Mouse (Mus musculus) embryo, embryonic 11.5 days (tissue): Measurements from ENCODE around the gene N4bp2.

Experiments used
- DNase-seq: peaks from one replicate; pipeline ENCODE4 v3.0.0-alpha.2; 2012; ENCODE audit warnings: low read depth, low spot score

Gene N4bp2

DNA sequence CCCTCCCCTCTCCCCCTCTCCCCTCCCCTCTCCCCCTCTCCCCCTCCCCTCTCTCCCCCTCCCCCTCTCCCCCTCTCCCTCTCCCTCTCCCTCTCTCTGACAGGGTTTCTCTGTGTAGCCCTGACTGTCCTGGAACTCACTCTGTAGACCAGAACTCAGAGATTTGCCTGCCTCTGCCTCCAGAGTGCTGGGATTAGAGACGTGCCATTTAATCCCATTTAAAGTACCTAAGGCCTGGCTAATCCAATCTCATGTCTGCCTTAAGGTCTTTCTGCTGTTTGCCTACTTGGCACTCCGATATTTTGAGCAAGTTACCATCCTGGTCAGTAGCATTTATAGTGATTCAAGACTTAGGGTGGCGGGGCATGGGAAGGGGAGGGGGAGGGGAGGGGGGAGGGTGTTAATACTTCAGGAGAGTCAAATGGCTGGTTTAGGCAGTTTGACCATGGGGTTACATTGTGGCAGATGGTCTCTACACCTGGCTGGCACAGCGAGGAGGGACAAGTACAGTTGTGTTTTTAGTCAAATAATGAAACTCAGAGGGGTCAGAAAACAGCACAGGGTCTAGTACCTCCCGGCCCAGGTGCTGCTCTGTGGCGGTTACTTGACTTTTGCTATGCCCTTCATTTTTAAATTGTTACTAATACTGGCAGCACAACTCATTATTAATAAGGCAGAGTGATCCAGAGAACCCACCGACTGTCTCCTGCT is 99.1 kb downstream of the N4bp2 start:
- no peak for DNase-seq

- DNase-seq: no peak
These were observed 100.0 kb downstream of the N4bp2 start for GRCm38 (mm10) chr5:65863349-65863749.

DNA sequence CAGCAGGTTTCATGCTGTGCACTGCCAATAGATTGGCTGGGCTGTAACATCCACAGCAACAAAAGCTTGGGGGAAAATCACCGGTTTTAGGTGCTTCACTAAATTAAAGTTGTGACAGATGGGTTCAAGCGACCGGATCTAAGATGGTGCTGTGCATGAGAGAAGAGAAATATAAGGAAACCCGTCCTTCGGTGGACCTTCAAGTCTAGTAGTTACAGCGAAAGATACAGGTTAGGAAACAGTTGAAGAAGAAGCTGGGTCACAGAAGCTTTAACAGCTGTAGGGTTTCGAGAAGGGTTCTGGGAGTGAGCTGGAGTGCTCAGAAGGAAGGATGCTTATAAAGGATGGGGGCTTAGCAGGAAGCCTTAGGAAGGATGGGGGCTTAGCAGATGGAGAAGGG is 101.2 kb downstream of the N4bp2 start:
- no peak for DNase-seq

GRCm38 (mm10) chr5:65864946-65865345 is 101.6 kb downstream of the N4bp2 start:
- DNase-seq: no peak

DNA sequence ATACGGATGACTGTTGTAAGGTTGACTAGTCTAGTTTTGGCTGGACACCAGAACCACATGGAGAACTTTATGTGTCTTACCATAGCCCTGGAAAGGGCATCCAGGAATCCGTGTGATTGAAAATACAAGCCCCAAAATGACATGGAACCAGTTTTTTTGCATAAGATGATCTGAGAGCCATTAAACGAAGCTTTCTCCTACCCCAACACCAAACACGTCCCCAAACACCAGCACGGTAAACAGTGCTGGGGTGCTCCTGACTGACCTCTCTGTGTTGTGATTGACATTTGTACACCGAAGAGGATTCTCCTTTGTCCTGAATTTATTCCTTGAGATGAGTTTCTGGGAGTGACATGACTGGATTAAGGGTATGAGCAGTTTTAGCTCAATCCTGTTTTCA is 103.3 kb downstream of the N4bp2 start:
- no peak for DNase-seq

DNA sequence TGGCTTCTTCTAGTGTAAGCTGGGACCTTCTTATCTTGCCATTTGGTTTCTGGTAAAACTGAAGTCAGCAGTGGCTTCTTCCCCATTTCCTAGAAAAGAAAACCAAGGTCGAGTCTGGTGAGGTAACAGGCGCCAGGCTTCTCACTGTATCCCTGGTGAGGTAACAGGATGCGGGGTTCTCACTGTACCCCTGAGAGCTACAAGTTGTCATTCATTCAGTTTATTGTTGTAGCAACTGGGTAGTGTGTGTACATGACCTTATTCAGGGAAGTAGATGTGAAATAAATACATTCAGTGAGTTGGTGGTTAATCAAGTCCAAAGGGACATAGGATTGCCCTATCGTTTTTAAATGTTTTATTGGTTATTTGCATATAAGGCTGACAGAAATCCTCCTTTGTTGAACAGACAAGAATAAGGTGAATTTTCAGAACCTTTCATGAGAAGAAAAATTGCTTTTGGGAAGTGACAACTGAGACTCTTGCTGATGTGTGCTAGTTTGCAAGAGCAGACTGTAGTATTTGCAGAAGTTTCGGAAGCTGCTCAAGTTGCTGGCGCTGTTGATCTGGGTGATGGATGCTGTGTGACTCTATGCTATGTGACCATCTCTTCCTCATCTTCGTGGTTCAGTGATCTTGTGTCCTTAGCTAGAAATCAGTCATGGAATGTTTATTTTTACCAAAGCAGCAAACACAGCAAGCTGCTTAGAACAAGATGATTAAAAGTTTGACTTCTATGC is 104.2 kb downstream of the N4bp2 start:
- DNase-seq: no peak

- DNase-seq: no peak
These were observed 105.1 kb downstream of the N4bp2 start for GRCm38 (mm10) chr5:65868419-65868818.

DNA sequence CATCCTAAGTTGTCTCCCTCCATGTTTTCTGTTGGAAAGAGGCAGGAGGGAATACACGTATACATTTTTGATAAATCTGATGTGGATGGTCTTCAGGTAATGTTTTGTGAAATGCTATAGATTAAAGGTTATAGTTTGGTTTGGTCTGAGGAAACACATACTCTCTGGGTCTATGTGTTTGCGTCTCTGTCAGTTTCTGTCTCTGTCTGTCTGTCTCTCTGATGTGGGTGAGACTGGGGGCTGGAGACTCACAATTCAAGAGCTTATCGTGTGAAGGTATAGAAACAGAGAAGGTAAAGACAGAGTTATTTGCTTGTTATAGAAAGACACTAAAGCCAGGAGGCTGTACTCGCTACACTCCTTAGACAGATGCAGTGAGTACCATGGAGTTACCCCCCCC is 106.3 kb downstream of the N4bp2 start:
- DNase-seq: no peak

DNA sequence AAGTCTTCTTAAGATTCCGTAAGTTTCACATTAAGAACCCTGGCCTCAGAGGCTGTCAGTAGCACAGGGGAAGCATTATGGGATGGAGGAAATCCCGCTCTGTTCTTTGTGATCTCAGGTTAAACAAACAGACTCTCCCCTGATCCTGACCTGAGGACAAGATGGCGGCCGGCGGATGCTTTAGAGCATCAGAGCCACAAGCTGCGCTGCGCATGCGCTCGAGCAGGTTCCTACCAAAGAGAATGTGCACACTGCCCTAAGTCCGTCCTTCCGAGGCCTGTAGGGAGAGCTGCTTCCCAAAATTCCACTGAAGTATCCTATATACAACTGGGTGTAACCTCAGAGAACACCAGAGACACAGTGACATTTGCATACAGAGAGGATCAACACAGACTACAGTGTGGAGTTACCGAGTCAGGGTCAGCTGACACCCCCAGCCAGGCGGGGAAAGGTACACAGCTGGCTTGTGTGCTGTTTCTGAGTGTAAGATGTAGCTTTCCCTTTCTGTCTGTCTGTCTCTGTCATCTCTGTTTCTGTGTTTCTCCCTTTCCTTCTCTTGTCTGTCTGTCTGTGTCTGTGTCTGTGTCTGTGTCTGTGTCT is 108.1 kb downstream of the N4bp2 start:
- DNase-seq: no peak

DNA sequence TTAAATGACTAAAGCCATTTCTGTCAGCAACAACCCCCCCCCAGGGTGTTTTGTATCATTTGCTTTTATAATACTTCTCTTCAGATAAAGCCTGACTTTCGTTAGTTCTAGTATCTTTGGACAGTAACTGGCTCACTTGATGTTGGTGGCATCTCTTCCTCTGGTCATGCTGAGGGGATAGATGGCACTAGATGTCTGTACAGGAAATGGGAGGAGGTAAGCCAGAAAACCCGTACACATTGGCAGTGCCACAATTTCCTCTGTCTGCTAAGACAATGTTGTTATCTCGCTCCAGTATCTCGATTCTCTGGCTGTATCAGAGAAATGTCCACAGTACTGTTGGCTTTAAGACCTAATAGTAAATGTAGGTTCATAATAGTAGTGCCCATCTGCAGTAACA is 109.9 kb downstream of the N4bp2 start:
- DNase-seq: no peak

DNA sequence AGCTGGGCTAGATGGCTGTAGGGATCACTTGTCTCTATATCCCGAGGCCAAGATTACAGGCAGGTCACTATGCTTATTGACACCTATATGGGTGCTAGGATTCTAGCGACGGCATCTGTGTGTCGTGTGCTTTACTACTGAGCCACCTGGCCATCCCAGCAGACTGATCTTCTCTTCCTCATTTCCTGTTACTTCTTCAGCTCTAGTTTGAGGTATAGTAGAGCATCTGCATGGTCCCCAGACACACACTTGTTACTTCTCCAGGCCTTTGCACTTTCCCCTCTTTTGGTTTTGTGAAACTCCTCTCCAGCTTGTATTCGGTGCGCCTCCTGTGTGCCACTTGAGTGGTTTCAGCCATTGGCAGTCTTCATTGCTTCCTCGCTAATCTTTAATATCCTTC is 111.9 kb downstream of the N4bp2 start:
- DNase-seq: no peak

GRCm38 (mm10) chr5:65878367-65878766 is 115.0 kb downstream of the N4bp2 start:
- DNase-seq: no peak
